Mouse (Mus musculus): Measurements from ENCODE around the gene Ttc41. TPM values are rescaled to one million over a fixed set of nuclear protein-coding genes. Genes with fewer than 3 reads are reported as not detected.
"Not testable (repeated sequence)": the region's sequence is repeated elsewhere in the genome, so short reads cannot be mapped to it uniquely, and the experiment has no call there.

The Ttc41 gene
- 0.03 TPM in 1 of 2 replicates, not detected in the other for polyA plus RNA-seq (2012)

- Histone ChIP-seq H3K27me3 (ENCODE audit: control insufficient read depth) (no peaks in the 10 kb centered on the region), H3K4me1 (ENCODE audit: control insufficient read depth) (peaks cover 59% of the 10 kb centered on the region), H3K36me3 (ENCODE audit: control insufficient read depth) (peaks cover 40% of the 10 kb centered on the region), H3K4me3 (replicated peaks) (peak within 1 kb of the TSS; percentile 94), H3K9me3 (ENCODE audit: control insufficient read depth, low read length) (no peaks in the 10 kb centered on the region)
- TF ChIP-seq TAL1 (IDR thresholded peaks at IDR 0.05; ENCODE audit: low read length) (no peak), GATA1 (IDR thresholded peaks at IDR 0.05; ENCODE audit: low read length) (no peak)
Observed at GRCm38 (mm10) chr10:86705318-86705921, at the start of gene Ttc41, which contains the start of gene Hsp90b1. TSS of gene Ttc41 (plus strand) at chr10:86705811. TSS of gene Hsp90b1 (minus strand) at chr10:86705509.

GRCm38 (mm10) chr10:86670550-86670949 is 35.1 kb upstream of the Ttc41 start:
- H3K9me3 ChIP-seq (ENCODE audit: control insufficient read depth, low read length); H3K27me3 ChIP-seq (ENCODE audit: control insufficient read depth); H3K4me1 ChIP-seq (ENCODE audit: control insufficient read depth); H3K36me3 ChIP-seq (ENCODE audit: control insufficient read depth); H3K4me3 ChIP-seq (replicated peaks): not testable (repeated sequence)

- not testable (repeated sequence) for H3K27me3 ChIP-seq (ENCODE audit: control insufficient read depth); H3K9me3 ChIP-seq (ENCODE audit: control insufficient read depth, low read length); H3K4me3 ChIP-seq (replicated peaks); H3K36me3 ChIP-seq (ENCODE audit: control insufficient read depth)
- peaks cover 18% of the 10 kb centered on the region for H3K4me1 ChIP-seq (ENCODE audit: control insufficient read depth)
Observed at GRCm38 (mm10) chr10:86684797-86685178, 20.8 kb upstream of the Ttc41 start.

GRCm38 (mm10) chr10:86685179-86686016 is 20.2 kb upstream of the Ttc41 start:
- not testable (repeated sequence) for H3K9me3 ChIP-seq (ENCODE audit: control insufficient read depth, low read length)
- Histone ChIP-seq H3K36me3 (ENCODE audit: control insufficient read depth) (peaks cover 10% of the 10 kb centered on the region), H3K4me1 (ENCODE audit: control insufficient read depth) (peaks cover 18% of the 10 kb centered on the region)

GRCm38 (mm10) chr10:86686017-86686360 is 19.6 kb upstream of the Ttc41 start:
- H3K27me3 ChIP-seq (ENCODE audit: control insufficient read depth); H3K9me3 ChIP-seq (ENCODE audit: control insufficient read depth, low read length): not testable (repeated sequence)
- Histone ChIP-seq H3K4me1 (ENCODE audit: control insufficient read depth) (peaks cover 18% of the 10 kb centered on the region), H3K4me3 (replicated peaks) (peak overlapping the region; percentile 69), H3K36me3 (ENCODE audit: control insufficient read depth) (peaks cover 16% of the 10 kb centered on the region)

More at GRCm38 (mm10) chr10:86685179-86686016, 20.2 kb upstream of the Ttc41 start:
- H3K4me3 ChIP-seq (replicated peaks) = peak overlapping the region; percentile 69
- not testable (repeated sequence) for H3K27me3 ChIP-seq (ENCODE audit: control insufficient read depth)

- Histone ChIP-seq H3K4me1 (ENCODE audit: control insufficient read depth) (peaks cover 46% of the 10 kb centered on the region), H3K36me3 (ENCODE audit: control insufficient read depth) (peaks cover 87% of the 10 kb centered on the region), H3K27me3 (ENCODE audit: control insufficient read depth) (no peaks in the 10 kb centered on the region), H3K4me3 (replicated peaks) (no peak overlapping the region), H3K9me3 (ENCODE audit: control insufficient read depth, low read length) (no peaks in the 10 kb centered on the region)
- TF ChIP-seq GATA1 (IDR thresholded peaks at IDR 0.05; ENCODE audit: low read length) (no peak), TAL1 (IDR thresholded peaks at IDR 0.05; ENCODE audit: low read length) (no peak)
Observed at GRCm38 (mm10) chr10:86700251-86700650, 5.4 kb upstream of the Ttc41 start.

GRCm38 (mm10) chr10:86700973-86701372 is 4.6 kb upstream of the Ttc41 start:
- peaks cover 46% of the 10 kb centered on the region for H3K4me1 ChIP-seq (ENCODE audit: control insufficient read depth)

GRCm38 (mm10) chr10:86702312-86702920 is 3.2 kb upstream of the Ttc41 start:
- no peak for TF ChIP-seq GATA1 (IDR thresholded peaks at IDR 0.05; ENCODE audit: low read length)
- no peak for TF ChIP-seq TAL1 (IDR thresholded peaks at IDR 0.05; ENCODE audit: low read length)
- Histone ChIP-seq H3K27me3 (ENCODE audit: control insufficient read depth) (no peaks in the 10 kb centered on the region), H3K36me3 (ENCODE audit: control insufficient read depth) (peaks cover 70% of the 10 kb centered on the region), H3K9me3 (ENCODE audit: control insufficient read depth, low read length) (no peaks in the 10 kb centered on the region), H3K4me1 (ENCODE audit: control insufficient read depth) (peaks cover 60% of the 10 kb centered on the region), H3K4me3 (replicated peaks) (no peak overlapping the region)

More at GRCm38 (mm10) chr10:86700973-86701372, 4.6 kb upstream of the Ttc41 start:
- H3K36me3 ChIP-seq (ENCODE audit: control insufficient read depth) = peaks cover 79% of the 10 kb centered on the region
- H3K27me3 ChIP-seq (ENCODE audit: control insufficient read depth) = no peaks in the 10 kb centered on the region
- H3K9me3 ChIP-seq (ENCODE audit: control insufficient read depth, low read length) = no peaks in the 10 kb centered on the region
- TF ChIP-seq GATA1 (IDR thresholded peaks at IDR 0.05; ENCODE audit: low read length) (no peak), TAL1 (IDR thresholded peaks at IDR 0.05; ENCODE audit: low read length) (no peak)
- H3K4me3 ChIP-seq (replicated peaks) = no peak overlapping the region

GRCm38 (mm10) chr10:86703375-86703774 is 2.2 kb upstream of the Ttc41 start:
- H3K36me3 ChIP-seq (ENCODE audit: control insufficient read depth) = peaks cover 60% of the 10 kb centered on the region
- H3K27me3 ChIP-seq (ENCODE audit: control insufficient read depth) = no peaks in the 10 kb centered on the region
- H3K4me3 ChIP-seq (replicated peaks) = peak overlapping the region; percentile 94
- TF ChIP-seq TAL1 (IDR thresholded peaks at IDR 0.05; ENCODE audit: low read length) = no peak
- no peak for TF ChIP-seq GATA1 (IDR thresholded peaks at IDR 0.05; ENCODE audit: low read length)
- H3K9me3 ChIP-seq (ENCODE audit: control insufficient read depth, low read length) = no peaks in the 10 kb centered on the region
- H3K4me1 ChIP-seq (ENCODE audit: control insufficient read depth) = peaks cover 64% of the 10 kb centered on the region
